Mouse (Mus musculus) embryonic facial prominence, embryonic 10.5 days (tissue): ENCODE measurements at regions not wholly inside any gene's neighbourhood (a gene's known extent, or its start where the extent isn't known, plus 50 kb on each side); places are given as distances from the start of the nearest gene placed in this dataset.
A peak's percentile ranks its signal among the peaks of the same experiment; 100 is the strongest.

ENCODE experiments used
- DNase-seq: peaks from one replicate; pipeline ENCODE4 v3.0.0-alpha.2; 2017; ENCODE audit warnings: low spot score
- H3K27ac ChIP-seq: fragments of 300-500 bp; sonication (generic); replicated peaks from 2 replicates; pipeline ENCODE4 v1.5.1; 2016; ENCODE audit warnings: mild to moderate bottlenecking
- H3K27me3 ChIP-seq: fragments of 300-500 bp; sonication (generic); replicated peaks from 2 replicates; pipeline ENCODE4 v1.6.1; 2016; ENCODE audit warnings: low read depth, mild to moderate bottlenecking; ENCODE audit not compliant: poor library complexity, severe bottlenecking
- H3K36me3 ChIP-seq: fragments of 300-500 bp; sonication (generic); replicated peaks from 2 replicates; pipeline ENCODE4 v1.6.1; 2016; ENCODE audit warnings: mild to moderate bottlenecking, moderate library complexity
- H3K4me1 ChIP-seq: fragments of 300-500 bp; sonication (generic); 2 replicates; pipeline ENCODE4 v1.6.1; 2016
- H3K4me3 ChIP-seq: fragments of 300-500 bp; sonication (generic); 2 replicates; pipeline ENCODE4 v1.5.1; 2016; ENCODE audit warnings: mild to moderate bottlenecking, moderate library complexity
- H3K9me3 ChIP-seq: fragments of 300-500 bp; sonication (generic); 2 replicates; pipeline ENCODE4 v1.6.1; 2016; ENCODE audit warnings: mild to moderate bottlenecking
- WGBS: fragments of 180-500 bp; shearing (Covaris S2); methylation state at CpG from one replicate; pipeline ENCODE4 v1.1.7; 2016; 5-methylcytosine and 5-hydroxymethylcytosine counted together

GRCm38 (mm10) chr2:171690781-171691180 lies 352.5 kb downstream of the Cbln4 start:
- no peaks in the 10 kb centered on the region for H3K27me3 ChIP-seq
- 27% methylated on average over 4 of the region's 4 CpGs for WGBS
- H3K4me1 ChIP-seq: peaks cover 20% of the 10 kb centered on the region
- no peaks in the 10 kb centered on the region for H3K36me3 ChIP-seq
- no peaks in the 10 kb centered on the region for H3K9me3 ChIP-seq
- no peak overlapping the region for H3K27ac ChIP-seq
- no peak overlapping the region for H3K4me3 ChIP-seq
- DNase-seq: no peak

GRCm38 (mm10) chr2:171689102-171689501 lies 354.2 kb downstream of the Cbln4 start:
- Histone ChIP-seq H3K9me3 (no peaks in the 10 kb centered on the region), H3K27me3 (no peaks in the 10 kb centered on the region), H3K4me1 (peaks cover 20% of the 10 kb centered on the region), H3K4me3 (no peak overlapping the region), H3K27ac (no peak overlapping the region), H3K36me3 (no peaks in the 10 kb centered on the region)
- no peak for DNase-seq
- WGBS: 43% methylated on average over 4 of the region's 4 CpGs

GRCm38 (mm10) chr2:171677998-171678397 lies 365.3 kb downstream of the Cbln4 start:
- WGBS: 90% methylated on average over 2 of the region's 2 CpGs
- Histone ChIP-seq H3K9me3 (0 out of 2 replicates have a peak, but pooled peaks cover 2% of the 10 kb centered on the region), H3K27me3 (no peaks in the 10 kb centered on the region), H3K36me3 (no peaks in the 10 kb centered on the region), H3K27ac (no peak overlapping the region), H3K4me1 (no peaks in the 10 kb centered on the region), H3K4me3 (no peak overlapping the region)
- no peak for DNase-seq

GRCm38 (mm10) chr2:171677128-171677527 lies 366.1 kb downstream of the Cbln4 start:
- H3K27ac ChIP-seq: no peak overlapping the region
- no peak for DNase-seq
- WGBS: 88% methylated on average over 7 of the region's 7 CpGs

GRCm38 (mm10) chr2:171676083-171676482 lies 367.2 kb downstream of the Cbln4 start:
- Histone ChIP-seq H3K9me3 (0 out of 2 replicates have a peak, but pooled peaks cover 2% of the 10 kb centered on the region), H3K27ac (no peak overlapping the region), H3K36me3 (no peaks in the 10 kb centered on the region), H3K4me1 (no peaks in the 10 kb centered on the region), H3K27me3 (no peaks in the 10 kb centered on the region), H3K4me3 (no peak overlapping the region)
- WGBS: 71% methylated on average over 8 of the region's 8 CpGs
- peak; percentile 24 for DNase-seq

More at GRCm38 (mm10) chr2:171677128-171677527, 366.1 kb downstream of the Cbln4 start:
- Histone ChIP-seq H3K4me1 (no peaks in the 10 kb centered on the region), H3K27me3 (no peaks in the 10 kb centered on the region), H3K4me3 (no peak overlapping the region), H3K36me3 (no peaks in the 10 kb centered on the region), H3K9me3 (0 out of 2 replicates have a peak, but pooled peaks cover 2% of the 10 kb centered on the region)

- no peaks in the 10 kb centered on the region for H3K36me3 ChIP-seq
- WGBS: 79% methylated on average over 2 of the region's 2 CpGs
- no peak overlapping the region for H3K4me3 ChIP-seq
- H3K27me3 ChIP-seq: no peaks in the 10 kb centered on the region
- 0 out of 2 replicates have a peak, but pooled peaks cover 2% of the 10 kb centered on the region for H3K9me3 ChIP-seq
- DNase-seq: no peak
- H3K27ac ChIP-seq: no peak overlapping the region
- no peaks in the 10 kb centered on the region for H3K4me1 ChIP-seq
These were observed 367.9 kb downstream of the Cbln4 start for GRCm38 (mm10) chr2:171675411-171675810.

- 90% methylated on average over 8 of the region's 8 CpGs for WGBS
- Histone ChIP-seq H3K27ac (no peak overlapping the region), H3K9me3 (0 out of 2 replicates have a peak, but pooled peaks cover 2% of the 10 kb centered on the region), H3K4me1 (no peaks in the 10 kb centered on the region; the same call in 1 of the 2 replicates), H3K27me3 (no peaks in the 10 kb centered on the region), H3K4me3 (no peak overlapping the region), H3K36me3 (no peaks in the 10 kb centered on the region)
- no peak for DNase-seq
These were observed 372.2 kb downstream of the Cbln4 start for GRCm38 (mm10) chr2:171670945-171671547.

- no peak overlapping the region for H3K4me3 ChIP-seq
- H3K27ac ChIP-seq: no peak overlapping the region
- no peaks in the 10 kb centered on the region; the same call in 1 of the 2 replicates for H3K4me1 ChIP-seq
- no peaks in the 10 kb centered on the region for H3K27me3 ChIP-seq
- 0 out of 2 replicates have a peak, but pooled peaks cover 2% of the 10 kb centered on the region for H3K9me3 ChIP-seq
- 64% methylated on average over 4 of the region's 4 CpGs for WGBS
- no peak for DNase-seq
- H3K36me3 ChIP-seq: no peaks in the 10 kb centered on the region
These were observed 374.2 kb downstream of the Cbln4 start for GRCm38 (mm10) chr2:171668791-171669645.

- no peak for DNase-seq
- 84% methylated on average over 6 of the region's 6 CpGs for WGBS
- no peak overlapping the region for H3K4me3 ChIP-seq
- peaks cover 6% of the 10 kb centered on the region for H3K4me1 ChIP-seq
- no peaks in the 10 kb centered on the region for H3K36me3 ChIP-seq
- no peaks in the 10 kb centered on the region for H3K27me3 ChIP-seq
- no peak overlapping the region for H3K27ac ChIP-seq
- no peaks in the 10 kb centered on the region for H3K9me3 ChIP-seq
These were observed 380.7 kb downstream of the Cbln4 start for GRCm38 (mm10) chr2:171662571-171662970.

GRCm38 (mm10) chr2:171661896-171662511 lies 381.3 kb downstream of the Cbln4 start:
- peaks cover 12% of the 10 kb centered on the region for H3K4me1 ChIP-seq
- 67% methylated on average over 8 of the region's 8 CpGs for WGBS
- no peak overlapping the region for H3K4me3 ChIP-seq
- DNase-seq: no peak
- no peaks in the 10 kb centered on the region for H3K36me3 ChIP-seq
- no peak overlapping the region for H3K27ac ChIP-seq
- no peaks in the 10 kb centered on the region for H3K27me3 ChIP-seq
- no peaks in the 10 kb centered on the region for H3K9me3 ChIP-seq

GRCm38 (mm10) chr2:171657125-171657524 lies 386.1 kb downstream of the Cbln4 start:
- H3K27ac ChIP-seq: no peak overlapping the region
- H3K36me3 ChIP-seq: no peaks in the 10 kb centered on the region
- no peak for DNase-seq
- no peaks in the 10 kb centered on the region for H3K27me3 ChIP-seq
- H3K4me3 ChIP-seq: no peak overlapping the region
- peaks cover 12% of the 10 kb centered on the region for H3K4me1 ChIP-seq
- 51% methylated on average over 7 of the region's 7 CpGs for WGBS
- no peaks in the 10 kb centered on the region for H3K9me3 ChIP-seq

- no peaks in the 10 kb centered on the region for H3K4me1 ChIP-seq
- H3K4me3 ChIP-seq: no peak overlapping the region
- H3K36me3 ChIP-seq: no peaks in the 10 kb centered on the region
- WGBS: 90% methylated on average over 4 of the region's 4 CpGs
- H3K9me3 ChIP-seq: no peaks in the 10 kb centered on the region
- no peak overlapping the region for H3K27ac ChIP-seq
- DNase-seq: no peak
- H3K27me3 ChIP-seq: no peaks in the 10 kb centered on the region
These were observed 401.5 kb downstream of the Cbln4 start for GRCm38 (mm10) chr2:171641730-171642129.
